Mouse (Mus musculus) forebrain, embryonic 12.5 days (tissue): Measurements from ENCODE around the gene Gm7544. TPM values are rescaled to one million over a fixed set of nuclear protein-coding genes. Genes with fewer than 3 reads are reported as not detected.
"Not testable (repeated sequence)": the region's sequence is repeated elsewhere in the genome, so short reads cannot be mapped to it uniquely, and the experiment has no call there.

Experiments
- ATAC-seq: fragments of 200-750 bp; cut with Nextera tagmentation; 2 replicates; pipeline ENCODE4 v1.8.0; 2017; ENCODE audit warnings: moderate TSS enrichment; ENCODE audit not compliant: low FRiP score
- H3K27ac ChIP-seq: fragments of 300-500 bp; sonication (generic); 2 replicates; pipeline ENCODE4 v1.5.1; 2016; ENCODE audit warnings: mild to moderate bottlenecking
- H3K27me3 ChIP-seq: fragments of 300-500 bp; sonication (generic); 2 replicates; pipeline ENCODE4 v1.6.1; 2016; ENCODE audit warnings: mild to moderate bottlenecking
- H3K36me3 ChIP-seq: fragments of 300-500 bp; sonication (generic); replicated peaks from 2 replicates; pipeline ENCODE4 v1.6.1; 2016; ENCODE audit warnings: mild to moderate bottlenecking
- H3K4me1 ChIP-seq: fragments of 300-500 bp; sonication (generic); 2 replicates; pipeline ENCODE4 v1.6.1; 2016
- H3K4me2 ChIP-seq: fragments of 300-500 bp; sonication (generic); 2 replicates; pipeline ENCODE4 v1.6.1; 2016; ENCODE audit warnings: mild to moderate bottlenecking, moderate library complexity
- H3K4me3 ChIP-seq: fragments of 300-500 bp; sonication (generic); replicated peaks from 2 replicates; pipeline ENCODE4 v1.5.1; 2016; ENCODE audit warnings: mild to moderate bottlenecking
- H3K9ac ChIP-seq: fragments of 300-500 bp; sonication (generic); 2 replicates; pipeline ENCODE4 v1.6.1; 2016; ENCODE audit warnings: mild to moderate bottlenecking
- H3K9me3 ChIP-seq: fragments of 300-500 bp; sonication (generic); 2 replicates; pipeline ENCODE4 v1.6.1; 2016
- WGBS: fragments of 180-500 bp; shearing (Covaris S2); methylation state at CpG from one replicate; pipeline ENCODE4 v1.1.7; 2016; 5-methylcytosine and 5-hydroxymethylcytosine counted together
- polyA plus RNA-seq: library from polyadenylated mRNA; unstranded; fragments of >200 nt; fragmentation: Nextera tagmentation; extraction: Ambion mirVana; gene quantifications from 2 replicates; pipeline ENCODE4 v1.2.1, GENCODE M21; 2016

Gene Gm7544
- polyA plus RNA-seq = not detected in 2 replicates

DNA sequence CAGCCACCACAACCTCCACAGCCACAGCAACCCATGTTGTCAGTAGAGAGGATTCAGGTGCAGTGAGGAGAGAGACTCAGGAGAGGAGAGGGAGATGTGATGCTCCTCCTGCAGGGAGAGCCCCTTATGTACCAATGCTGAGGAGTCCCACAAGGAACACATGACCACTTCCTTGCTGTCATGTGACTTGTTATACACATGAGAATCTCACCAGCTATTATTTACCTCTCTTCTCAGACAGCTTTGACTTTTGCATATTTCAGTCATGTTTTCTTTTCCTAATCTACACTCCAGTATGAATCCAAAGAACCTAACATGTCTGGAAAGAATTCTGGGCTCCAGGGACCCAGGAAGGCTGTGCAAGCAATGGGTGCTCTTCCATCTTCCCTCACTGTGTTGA, at the start of gene Gm7544:
Gene Gm7544 (minus strand): TSS at position 101 of the 400 bp plus-strand sequence.
- not testable (repeated sequence) for H3K9ac ChIP-seq, H3K27me3 ChIP-seq, H3K4me1 ChIP-seq, H3K36me3 ChIP-seq, ATAC-seq, H3K27ac ChIP-seq, H3K9me3 ChIP-seq, H3K4me3 ChIP-seq, H3K4me2 ChIP-seq

DNA sequence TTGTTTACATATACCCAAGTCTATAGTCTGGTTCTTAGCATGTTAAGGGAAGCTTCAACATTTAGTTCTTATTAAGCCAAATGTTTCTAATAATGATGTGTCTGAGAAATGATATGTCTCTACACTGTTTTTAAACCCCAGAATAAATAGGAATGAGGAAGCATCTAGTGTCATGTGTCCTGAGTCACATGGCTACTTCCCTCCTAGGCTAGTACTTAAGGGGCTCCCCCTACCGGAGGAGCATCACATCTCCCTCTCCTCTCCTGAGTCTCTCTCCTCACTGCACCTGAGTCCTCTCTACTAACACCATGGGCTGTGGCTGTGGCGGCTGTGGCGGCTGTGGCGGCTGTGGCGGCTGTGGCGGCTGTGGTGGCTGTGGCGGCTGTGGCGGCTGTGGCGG, 44.5 kb upstream of the Gm7544 start, which contains the start of gene Gm47959:
Gene Gm47959 (plus strand): TSS at position 243 of the 400 bp plus-strand sequence.
- H3K27me3 ChIP-seq, H3K4me3 ChIP-seq, H3K4me2 ChIP-seq, H3K36me3 ChIP-seq, H3K9me3 ChIP-seq, H3K4me1 ChIP-seq, H3K27ac ChIP-seq, ATAC-seq, H3K9ac ChIP-seq: not testable (repeated sequence)
- WGBS = 97% methylated on average over 9 of the region's 9 CpGs

DNA sequence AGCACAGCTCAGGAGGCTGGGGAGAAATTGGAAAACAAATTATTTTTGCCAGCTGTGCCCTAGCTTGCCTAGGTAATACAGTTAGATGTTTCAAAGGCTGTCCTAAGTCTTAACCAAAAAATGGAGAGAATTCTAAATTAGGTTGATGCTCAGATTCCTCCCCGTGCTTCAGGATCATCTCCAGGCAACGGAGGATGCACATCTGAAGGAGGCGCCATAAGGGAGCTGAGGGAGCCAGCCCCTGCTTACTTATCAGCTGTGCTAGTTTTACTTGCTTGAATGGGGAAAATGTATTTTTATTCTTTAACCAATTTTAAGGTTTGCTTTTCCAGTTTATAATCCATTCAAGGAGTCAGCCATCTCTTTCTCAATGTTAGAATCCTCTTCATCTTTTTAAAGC, 38.1 kb upstream of the Gm7544 start:
- Histone ChIP-seq H3K4me3 (no peak overlapping the region), H3K27me3 (no peaks in the 10 kb centered on the region), H3K36me3 (no peaks in the 10 kb centered on the region), H3K4me1 (no peaks in the 10 kb centered on the region), H3K9me3 (no peaks in the 10 kb centered on the region), H3K27ac (no peak overlapping the region), H3K4me2 (no peak overlapping the region), H3K9ac (no peak overlapping the region)
- no peak for ATAC-seq
- 91% methylated on average over 3 of the region's 3 CpGs for WGBS

DNA sequence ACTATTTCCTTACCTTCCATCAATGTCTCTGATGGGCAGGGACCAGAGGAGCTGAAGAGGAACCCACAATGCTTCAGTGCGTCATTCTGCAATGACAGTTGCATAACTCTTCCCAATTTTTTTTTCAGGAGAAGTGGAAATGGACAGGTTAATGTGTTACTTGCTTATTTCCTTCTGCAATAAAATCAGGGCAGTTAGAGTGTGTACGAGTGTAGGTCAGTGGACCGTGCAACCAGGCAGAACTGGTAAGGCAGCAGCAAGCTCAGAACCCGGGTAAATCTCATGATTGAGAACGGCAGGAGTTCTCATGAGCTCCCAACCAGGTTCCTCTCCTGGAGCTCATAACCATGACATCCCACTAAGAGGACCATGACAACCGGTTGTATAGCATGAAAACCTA, 36.3 kb upstream of the Gm7544 start:
- Histone ChIP-seq H3K27ac (no peak overlapping the region), H3K4me2 (no peak overlapping the region), H3K4me3 (no peak overlapping the region), H3K36me3 (no peaks in the 10 kb centered on the region), H3K9ac (no peak overlapping the region), H3K9me3 (no peaks in the 10 kb centered on the region), H3K27me3 (no peaks in the 10 kb centered on the region), H3K4me1 (no peaks in the 10 kb centered on the region)
- 88% methylated on average over 6 of the region's 6 CpGs for WGBS
- ATAC-seq = no peak

DNA sequence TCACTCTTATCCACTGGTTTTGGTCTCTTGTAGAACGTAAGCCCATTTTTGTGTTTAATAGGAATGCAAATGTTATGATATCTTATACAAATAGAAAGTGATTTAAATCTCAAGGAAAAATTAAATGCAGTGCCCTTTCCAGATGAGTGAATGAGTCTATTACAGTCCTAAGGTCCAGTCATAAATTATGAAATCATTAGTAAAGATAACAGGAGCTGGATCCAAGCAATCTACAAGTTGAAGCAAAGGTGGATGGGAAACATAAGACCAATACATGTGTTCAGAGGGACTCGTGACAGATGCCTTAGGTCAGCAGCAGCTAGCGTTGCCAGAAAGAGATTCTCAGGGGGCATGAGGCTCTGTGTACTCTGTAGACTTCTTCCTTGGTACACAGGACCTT, 35.8 kb upstream of the Gm7544 start:
- no peaks in the 10 kb centered on the region for H3K9me3 ChIP-seq
- no peak for ATAC-seq
- no peaks in the 10 kb centered on the region for H3K36me3 ChIP-seq
- WGBS = 85% methylated on average over 3 of the region's 3 CpGs
- no peak overlapping the region for H3K4me3 ChIP-seq
- no peaks in the 10 kb centered on the region for H3K27me3 ChIP-seq
- H3K9ac ChIP-seq = no peak overlapping the region
- no peaks in the 10 kb centered on the region for H3K4me1 ChIP-seq
- H3K4me2 ChIP-seq = no peak overlapping the region
- H3K27ac ChIP-seq = no peak overlapping the region

DNA sequence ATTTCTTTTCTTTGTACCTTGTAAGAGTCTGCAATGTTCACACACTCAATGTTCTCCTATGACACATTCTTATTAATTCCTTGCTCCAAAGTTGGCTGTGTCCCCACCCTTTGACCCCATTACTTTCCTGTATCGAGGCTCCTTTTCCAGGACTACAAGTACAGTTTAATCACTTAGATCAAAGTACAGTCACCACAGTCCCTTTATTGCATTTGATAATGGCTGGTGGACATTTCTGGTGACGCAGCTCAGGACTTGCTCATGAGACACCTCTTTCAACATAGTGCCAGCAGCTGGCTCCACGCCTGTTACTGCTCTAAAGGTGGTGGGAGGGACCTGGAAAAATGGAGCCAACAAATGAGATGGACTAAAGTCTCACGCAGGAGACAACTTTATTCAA, 35.2 kb upstream of the Gm7544 start:
- no peak for ATAC-seq
- Histone ChIP-seq H3K4me3 (no peak overlapping the region), H3K4me1 (no peaks in the 10 kb centered on the region), H3K27ac (no peak overlapping the region), H3K36me3 (no peaks in the 10 kb centered on the region), H3K27me3 (no peaks in the 10 kb centered on the region), H3K9ac (no peak overlapping the region), H3K4me2 (no peak overlapping the region), H3K9me3 (no peaks in the 10 kb centered on the region)
- WGBS = 79% methylated on average over 4 of the region's 4 CpGs

GRCm38 (mm10) chr1:82987530-82988198, 31.9 kb upstream of the Gm7544 start:
- WGBS = 44% methylated on average over 4 of the region's 4 CpGs
- Histone ChIP-seq H3K27ac (no peak overlapping the region), H3K9me3 (0 out of 2 replicates have a peak, but pooled peaks cover 7% of the 10 kb centered on the region), H3K4me1 (no peaks in the 10 kb centered on the region), H3K9ac (no peak overlapping the region), H3K4me3 (no peak overlapping the region), H3K4me2 (no peak overlapping the region), H3K36me3 (no peaks in the 10 kb centered on the region), H3K27me3 (no peaks in the 10 kb centered on the region)
- peak; percentile 53 for ATAC-seq

DNA sequence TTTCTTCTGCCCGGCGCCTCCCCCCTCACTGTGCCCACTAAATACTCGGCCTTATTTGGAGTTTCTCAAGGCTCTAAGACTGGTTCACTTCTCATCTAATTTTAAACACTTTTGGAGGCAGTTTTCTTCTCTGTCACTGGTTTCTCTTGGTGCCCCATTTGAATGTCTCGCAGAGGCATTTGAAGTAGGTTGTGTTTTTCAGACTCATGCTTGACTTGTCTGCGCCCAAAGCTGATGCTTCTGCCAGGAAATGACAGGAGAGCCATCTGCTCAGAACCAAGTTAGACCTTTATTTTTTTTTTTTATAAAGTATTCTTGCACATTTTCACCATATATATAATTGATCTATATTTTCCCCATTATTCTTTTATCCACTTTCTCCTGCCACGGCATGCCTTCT, 30.9 kb upstream of the Gm7544 start:
- Histone ChIP-seq H3K9ac (no peak overlapping the region), H3K36me3 (no peaks in the 10 kb centered on the region)
- 91% methylated on average over 6 of the region's 6 CpGs for WGBS

GRCm38 (mm10) chr1:82977840-82978239, 22.0 kb upstream of the Gm7544 start:
- Histone ChIP-seq H3K27ac (no peak overlapping the region), H3K9me3 (no peaks in the 10 kb centered on the region), H3K27me3 (no peaks in the 10 kb centered on the region), H3K4me1 (no peaks in the 10 kb centered on the region), H3K36me3 (no peaks in the 10 kb centered on the region), H3K4me2 (no peak overlapping the region), H3K9ac (no peak overlapping the region), H3K4me3 (no peak overlapping the region)
- ATAC-seq = no peak

More for the DNA sequence above, 30.9 kb upstream of the Gm7544 start:
- Histone ChIP-seq H3K27ac (no peak overlapping the region), H3K27me3 (no peaks in the 10 kb centered on the region), H3K4me2 (no peak overlapping the region), H3K9me3 (0 out of 2 replicates have a peak, but pooled peaks cover 7% of the 10 kb centered on the region), H3K4me3 (no peak overlapping the region), H3K4me1 (no peaks in the 10 kb centered on the region)
- no peak for ATAC-seq

DNA sequence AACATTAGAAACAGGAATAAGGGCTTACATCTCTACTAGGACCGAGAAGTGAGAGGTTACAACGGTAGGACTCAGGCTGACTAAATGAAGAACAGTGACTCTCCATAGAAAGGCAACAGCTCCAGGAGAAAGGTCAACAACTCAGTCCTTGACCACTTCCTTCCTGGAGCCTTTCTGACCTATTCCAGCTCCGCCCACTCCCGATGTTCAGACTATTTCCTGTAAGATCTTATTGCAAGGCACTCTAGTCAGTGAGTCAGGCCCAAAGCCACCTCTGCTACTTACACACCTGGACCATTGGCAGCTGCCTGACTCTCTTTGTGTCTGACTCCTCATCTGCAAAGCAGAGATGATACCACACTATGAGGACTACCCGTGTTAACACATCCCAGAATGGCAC, 19.9 kb upstream of the Gm7544 start:
- H3K4me3 ChIP-seq = no peak overlapping the region
- no peak overlapping the region for H3K9ac ChIP-seq
- no peaks in the 10 kb centered on the region for H3K27me3 ChIP-seq
- no peaks in the 10 kb centered on the region for H3K9me3 ChIP-seq
- 83% methylated on average over 5 of the region's 5 CpGs for WGBS
- no peak overlapping the region for H3K4me2 ChIP-seq
- no peaks in the 10 kb centered on the region for H3K36me3 ChIP-seq
- H3K27ac ChIP-seq = no peak overlapping the region
- ATAC-seq = no peak
- no peaks in the 10 kb centered on the region for H3K4me1 ChIP-seq

- H3K4me1 ChIP-seq = no peaks in the 10 kb centered on the region
Measured at GRCm38 (mm10) chr1:82974342-82974741, 18.5 kb upstream of the Gm7544 start.

DNA sequence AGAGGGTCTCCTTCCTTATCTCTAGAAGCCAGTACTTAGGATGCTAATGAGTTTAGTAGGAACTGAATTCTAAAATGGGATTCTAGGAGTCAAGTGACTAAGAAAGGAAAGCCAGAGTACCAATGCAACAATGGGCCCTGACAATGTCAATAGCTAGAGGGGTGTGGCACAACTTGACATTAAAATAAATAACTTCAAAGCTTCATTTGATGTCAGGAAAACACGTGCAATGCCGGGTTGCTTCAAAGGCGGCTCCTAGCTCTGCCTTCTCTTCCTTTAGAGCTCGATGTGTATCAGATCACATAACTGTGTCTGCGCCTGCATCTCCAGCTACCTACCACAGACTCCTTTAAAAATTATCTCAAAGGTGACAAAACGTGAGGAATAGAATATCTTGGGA, 18.1 kb upstream of the Gm7544 start:
- Histone ChIP-seq H3K9me3 (no peaks in the 10 kb centered on the region), H3K36me3 (no peaks in the 10 kb centered on the region), H3K4me1 (no peaks in the 10 kb centered on the region), H3K27me3 (no peaks in the 10 kb centered on the region), H3K27ac (no peak overlapping the region), H3K4me2 (no peak overlapping the region), H3K4me3 (no peak overlapping the region), H3K9ac (no peak overlapping the region)
- ATAC-seq = no peak
- 83% methylated on average over 6 of the region's 6 CpGs for WGBS

More at GRCm38 (mm10) chr1:82974342-82974741, 18.5 kb upstream of the Gm7544 start:
- H3K4me2 ChIP-seq = no peak overlapping the region
- H3K27me3 ChIP-seq = no peaks in the 10 kb centered on the region
- no peak overlapping the region for H3K9ac ChIP-seq
- H3K4me3 ChIP-seq = no peak overlapping the region
- WGBS = 90% methylated on average over 9 of the region's 9 CpGs
- H3K9me3 ChIP-seq = no peaks in the 10 kb centered on the region
- H3K36me3 ChIP-seq = no peaks in the 10 kb centered on the region
- no peak for ATAC-seq
- no peak overlapping the region for H3K27ac ChIP-seq

DNA sequence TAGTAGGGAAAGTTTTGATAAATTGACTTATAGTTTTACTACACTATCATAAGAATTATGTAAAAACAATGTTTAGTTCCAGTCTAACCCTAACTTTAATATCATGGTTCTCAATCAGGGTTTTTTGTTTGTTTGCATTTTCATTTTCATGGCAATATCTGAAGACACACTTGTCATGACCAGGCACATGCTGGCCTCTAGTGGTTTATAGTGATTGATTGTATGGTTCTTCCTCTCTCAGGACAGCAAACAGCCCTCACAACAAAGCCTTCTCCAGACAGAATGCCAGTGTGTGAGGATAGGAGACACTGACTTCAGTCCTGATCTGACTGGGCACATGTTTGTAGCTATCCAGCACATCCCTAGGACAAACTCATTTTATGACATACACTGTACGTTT, 17.4 kb upstream of the Gm7544 start:
- ATAC-seq = no peak
- H3K27ac ChIP-seq = no peak overlapping the region
- H3K4me1 ChIP-seq = no peaks in the 10 kb centered on the region
- WGBS = 94% methylated on average over 1 of the region's 1 CpGs
- no peaks in the 10 kb centered on the region for H3K27me3 ChIP-seq
- H3K4me2 ChIP-seq = no peak overlapping the region
- H3K4me3 ChIP-seq = no peak overlapping the region
- no peaks in the 10 kb centered on the region for H3K36me3 ChIP-seq
- no peak overlapping the region for H3K9ac ChIP-seq
- no peaks in the 10 kb centered on the region for H3K9me3 ChIP-seq
